Mouse (Mus musculus) spleen, adult 2 months (tissue): ENCODE data around the gene Car2.

ENCODE experiments used
- CTCF ChIP-seq: fragments of 200-500 bp; IDR thresholded peaks from 2 replicates; pipeline ENCODE4 v1.5.1; 2011; ENCODE audit warnings: mild to moderate bottlenecking, inconsistent platforms; ENCODE audit not compliant: insufficient read depth, insufficient read length, insufficient replicate concordance; ENCODE audit errors: extremely low read depth
- POLR2A ChIP-seq: fragments of 200-500 bp; IDR thresholded peaks from 2 replicates; pipeline ENCODE4 v1.6.1; 2011; ENCODE audit warnings: low read depth, low read length, inconsistent platforms

- no peak for TF ChIP-seq CTCF
- TF ChIP-seq POLR2A: no peak
Measured at GRCm38 (mm10) chr3:14861165-14861564, 24.9 kb upstream of the Car2 start.
